Mouse (Mus musculus) E14TG2a.4 (cell line): ENCODE measurements around the gene Gpr179.

ENCODE experiments used
- CTCF ChIP-seq: conservative IDR thresholded peaks from 2 replicates; pipeline ENCODE4 v1.5.1; 2014; ENCODE audit warnings: low read length
- NANOG ChIP-seq: IDR thresholded peaks from 2 replicates; pipeline ENCODE4 v1.6.1; 2014; ENCODE audit warnings: borderline replicate concordance, low read length, mixed read lengths

GRCm38 (mm10) chr11:97321197-97321596, 30.7 kb downstream of the Gpr179 start:
- TF ChIP-seq CTCF: no peak
- TF ChIP-seq NANOG: no peak
